Mouse (Mus musculus) frontal cortex, adult (tissue): ENCODE results near the gene Hexa.

Experiments used
- ATAC-seq: cut with Nextera tagmentation; 2 replicates; pipeline ENCODE4 v1.9.2; 2017; ENCODE audit warnings: mild to moderate bottlenecking, moderate library complexity, mixed read lengths; ENCODE audit not compliant: low TSS enrichment

Gene Hexa

DNA sequence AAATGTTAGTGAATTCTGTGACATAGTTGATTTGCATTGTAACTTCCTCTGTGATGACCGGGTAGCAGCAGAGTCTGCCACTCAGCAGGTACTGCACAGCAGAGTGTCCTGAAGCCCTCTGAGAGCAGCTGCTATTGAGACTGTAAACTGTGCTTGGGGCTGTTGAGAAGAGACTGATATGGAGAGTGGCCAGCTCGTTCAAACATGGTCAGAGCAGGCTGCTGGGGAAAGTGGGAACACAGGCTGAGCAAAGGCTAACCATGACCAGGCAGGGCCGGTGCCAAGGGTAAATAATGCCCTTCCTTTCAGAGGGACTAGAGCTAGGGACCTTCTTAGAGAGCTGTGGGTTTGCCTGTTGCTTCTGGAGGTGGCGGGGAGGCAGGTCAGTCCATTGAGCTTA lies 14.4 kb downstream of the Hexa start:
- ATAC-seq, result no peak

DNA sequence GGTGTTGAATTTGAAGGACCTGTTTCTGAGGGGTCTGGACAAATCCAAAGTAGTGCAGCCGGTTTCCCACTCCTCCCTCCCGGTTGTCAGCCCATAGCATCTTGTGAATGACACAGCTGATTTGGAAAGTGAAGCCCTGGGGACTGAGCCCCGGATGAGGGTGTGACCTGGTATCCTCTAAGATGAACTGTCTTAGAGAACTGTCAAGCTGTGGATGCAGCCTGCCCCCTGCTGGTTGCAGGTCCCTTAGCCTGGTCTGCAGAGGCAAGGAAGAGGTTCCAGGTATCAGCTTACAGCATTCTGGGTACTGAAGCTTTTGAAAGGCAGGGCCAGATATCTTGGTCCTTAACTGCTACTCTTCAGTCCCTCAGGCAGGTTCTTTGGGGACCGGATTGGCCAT lies 26.3 kb downstream of the Hexa start:
- peak; percentile 69 for ATAC-seq

DNA sequence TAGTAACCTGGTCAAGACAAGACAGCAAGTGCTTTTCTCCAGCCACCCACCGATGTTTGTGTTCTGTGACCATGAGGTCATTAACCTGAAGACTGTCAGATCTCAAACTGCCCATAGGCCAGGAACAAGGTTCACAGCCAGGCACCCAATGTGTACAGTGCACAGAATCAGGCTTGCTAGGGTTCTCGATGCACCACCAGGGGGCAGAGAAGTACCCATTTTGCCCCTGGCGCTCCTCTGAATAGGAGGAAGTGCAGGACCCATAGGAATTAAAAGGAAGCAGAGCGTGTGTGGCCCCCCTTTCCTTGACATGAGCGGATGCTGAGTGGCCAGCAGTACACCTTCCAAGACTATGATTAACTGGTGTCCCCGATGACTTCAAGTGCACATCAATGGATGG lies 27.8 kb downstream of the Hexa start:
- ATAC-seq, result peak; percentile 86

DNA sequence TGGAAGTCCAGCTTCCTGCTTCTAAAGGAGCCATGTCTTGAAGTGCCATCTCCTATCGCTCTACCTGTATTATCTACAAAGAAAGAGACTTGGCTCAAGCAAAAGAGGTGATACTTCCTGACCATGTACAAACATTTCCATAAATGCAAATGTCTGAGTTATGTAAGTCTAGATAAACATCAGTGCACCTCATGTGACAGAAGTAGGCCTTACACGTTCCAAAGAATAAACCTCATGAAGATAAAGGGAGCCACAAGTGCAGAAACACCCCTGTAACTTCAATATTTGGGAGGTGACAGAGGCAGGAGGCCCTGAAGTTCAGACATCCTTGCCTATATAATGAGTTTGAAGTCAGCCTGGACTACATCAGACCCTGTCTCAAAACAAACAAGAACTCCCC lies 32.5 kb downstream of the Hexa start:
- no peak for ATAC-seq

DNA sequence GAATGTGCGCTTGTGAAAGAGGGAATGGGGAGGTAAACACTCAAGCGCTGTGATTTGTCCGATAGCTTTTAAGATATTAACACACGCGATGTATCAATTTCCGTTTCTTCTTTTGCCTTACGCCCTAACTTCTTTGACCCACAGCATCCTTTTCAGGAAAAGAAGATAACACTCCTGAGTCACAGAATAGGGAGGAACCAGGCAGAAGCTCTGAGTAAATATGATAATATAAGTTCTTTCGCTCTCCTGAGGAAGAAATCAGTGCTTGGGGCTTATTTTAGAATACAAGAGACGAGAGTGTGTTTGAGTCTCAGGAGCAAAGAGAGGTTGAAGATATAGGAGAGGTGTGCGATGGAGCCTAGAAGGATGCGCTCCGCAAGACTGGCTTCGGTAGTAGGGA lies 38.1 kb downstream of the Hexa start:
- ATAC-seq, result no peak

DNA sequence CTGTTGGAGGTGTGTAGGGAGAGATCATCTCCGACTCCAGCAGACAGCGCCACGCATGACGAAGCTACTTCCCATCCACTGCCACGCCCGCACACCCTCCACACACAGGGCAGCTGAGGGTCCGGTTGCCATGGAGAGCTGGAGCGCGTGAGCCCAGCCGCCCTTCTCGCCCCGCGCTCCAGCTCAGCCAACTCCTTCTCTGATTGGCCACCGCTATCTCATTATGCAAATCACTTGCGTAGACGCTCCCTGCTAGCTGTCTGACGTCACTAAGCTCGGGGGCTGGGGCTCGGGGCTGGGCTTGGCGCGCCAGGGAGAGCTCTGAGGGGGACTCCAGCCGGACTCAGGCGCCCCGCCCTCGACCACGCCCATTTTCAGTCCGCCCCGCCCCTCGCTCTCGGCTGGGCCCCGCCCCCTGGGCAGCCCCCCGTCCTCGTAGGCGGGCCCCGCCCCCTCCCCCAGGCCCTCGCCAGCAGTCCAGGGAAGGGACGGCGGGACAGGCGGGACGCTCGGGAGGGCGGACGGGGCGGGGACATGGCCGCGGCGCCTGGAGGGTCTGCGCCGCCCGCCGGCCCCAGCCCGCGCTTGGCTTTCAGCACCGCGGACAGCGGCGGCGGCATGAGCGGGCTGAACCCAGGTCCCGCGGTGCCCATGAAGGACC lies 38.6 kb downstream of the Hexa start, which contains the start of gene Celf6:
TSS of gene Celf6 (plus strand) at position 74 of the 661 bp plus-strand sequence.
- peak; percentile 97 for ATAC-seq

DNA sequence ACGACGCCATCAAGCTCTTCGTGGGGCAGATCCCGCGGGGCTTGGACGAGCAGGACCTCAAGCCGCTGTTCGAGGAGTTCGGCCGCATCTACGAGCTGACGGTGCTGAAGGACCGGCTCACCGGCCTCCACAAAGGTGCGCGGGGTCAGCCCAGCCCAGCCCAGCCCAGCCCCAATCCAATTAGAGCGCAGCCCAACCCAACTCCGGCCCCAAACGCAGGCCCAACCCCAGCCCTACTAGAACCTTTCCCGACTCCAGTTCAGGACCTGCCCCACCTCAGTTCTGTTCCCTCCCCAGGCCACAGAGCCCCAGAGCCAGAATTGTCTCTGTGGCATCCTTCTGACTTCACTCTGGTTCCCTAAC lies 39.1 kb downstream of the Hexa start:
- ATAC-seq, result no peak

DNA sequence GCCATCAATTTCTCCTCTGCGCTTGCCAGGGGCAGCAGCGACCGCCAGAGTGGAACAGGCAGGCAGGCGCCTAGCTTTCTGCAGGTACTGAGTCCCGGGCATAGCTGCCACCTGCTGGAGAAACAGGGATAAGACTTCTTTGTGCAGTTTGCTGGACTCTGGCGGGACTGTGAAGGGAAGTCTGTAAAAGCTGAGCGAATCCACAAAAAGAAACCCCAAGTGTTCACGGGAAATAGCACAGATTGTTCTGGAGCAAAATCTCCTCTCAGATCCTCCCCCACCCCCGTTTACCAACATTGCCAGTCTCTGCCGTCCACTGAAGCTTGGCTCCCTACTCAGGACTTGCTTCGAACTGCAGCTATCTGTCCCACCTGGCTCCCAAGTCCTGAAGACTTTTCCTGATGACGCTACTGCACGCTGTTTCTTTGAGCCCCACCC lies 45.5 kb downstream of the Hexa start:
- ATAC-seq, result peak; percentile 72

DNA sequence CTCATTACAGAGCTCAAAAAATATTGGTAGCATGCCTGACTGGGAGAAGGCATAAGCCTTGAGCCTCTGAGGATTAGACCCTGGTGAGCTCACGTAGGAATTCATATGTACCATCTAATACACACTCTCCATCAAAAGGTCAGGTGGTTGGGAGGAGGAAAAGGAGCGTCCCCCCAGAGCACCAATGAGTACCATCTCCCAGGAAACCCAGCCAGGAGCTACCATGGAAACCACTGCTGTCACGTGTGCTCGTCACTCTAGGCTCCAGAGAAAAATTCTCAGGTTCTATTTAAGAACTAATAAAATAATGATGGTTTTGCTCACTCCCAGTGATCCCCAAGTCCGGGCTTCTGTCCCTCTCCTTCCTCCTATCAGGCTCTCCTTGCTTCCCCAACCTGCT lies 48.9 kb downstream of the Hexa start:
- ATAC-seq, result no peak

DNA sequence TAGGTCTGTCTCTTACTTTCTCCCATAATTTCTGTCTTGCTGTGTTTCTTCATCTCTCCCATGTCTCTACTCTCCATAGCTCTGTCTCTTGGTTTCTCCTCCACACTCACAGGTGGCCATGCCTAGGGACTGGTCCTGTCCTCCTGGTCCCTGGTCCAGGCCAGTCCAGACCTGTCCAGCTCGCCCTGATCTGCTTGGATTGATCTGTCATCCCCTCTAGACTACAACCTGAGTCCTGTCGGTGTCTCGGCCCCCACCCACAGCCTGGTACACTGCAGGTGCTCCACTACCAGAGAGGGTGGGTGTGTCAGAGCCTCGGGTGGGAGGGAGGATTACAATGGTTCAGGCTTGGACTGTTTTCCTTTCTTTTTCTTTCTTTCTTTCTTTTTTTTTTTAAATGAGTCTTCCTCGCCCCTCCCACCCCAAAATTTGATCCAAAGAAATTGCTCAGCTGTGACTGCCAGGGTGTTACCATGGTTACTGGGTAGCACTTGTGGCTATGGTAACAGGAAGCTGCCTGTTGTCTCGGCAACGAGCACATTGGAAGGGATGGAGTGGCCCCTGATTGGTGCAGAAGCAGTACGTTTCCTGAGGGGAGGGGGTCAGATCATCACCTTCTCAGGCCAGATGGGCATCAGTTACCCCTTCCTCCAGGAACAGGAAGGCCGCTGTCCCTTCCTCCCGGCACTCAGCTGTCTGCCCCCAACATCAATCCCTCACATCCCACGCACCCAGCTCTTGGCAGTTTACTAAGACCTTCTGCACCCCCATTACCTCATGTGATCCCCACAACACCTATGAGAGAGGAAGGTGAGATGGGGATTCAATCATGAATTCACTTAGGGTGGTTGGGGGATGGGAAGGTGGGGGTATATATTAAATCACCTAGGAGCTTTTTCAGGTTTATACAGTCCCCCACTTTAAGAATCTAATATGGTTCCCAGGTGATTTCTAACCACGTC lies 49.7 kb downstream of the Hexa start:
- peak; percentile 72 for ATAC-seq

DNA sequence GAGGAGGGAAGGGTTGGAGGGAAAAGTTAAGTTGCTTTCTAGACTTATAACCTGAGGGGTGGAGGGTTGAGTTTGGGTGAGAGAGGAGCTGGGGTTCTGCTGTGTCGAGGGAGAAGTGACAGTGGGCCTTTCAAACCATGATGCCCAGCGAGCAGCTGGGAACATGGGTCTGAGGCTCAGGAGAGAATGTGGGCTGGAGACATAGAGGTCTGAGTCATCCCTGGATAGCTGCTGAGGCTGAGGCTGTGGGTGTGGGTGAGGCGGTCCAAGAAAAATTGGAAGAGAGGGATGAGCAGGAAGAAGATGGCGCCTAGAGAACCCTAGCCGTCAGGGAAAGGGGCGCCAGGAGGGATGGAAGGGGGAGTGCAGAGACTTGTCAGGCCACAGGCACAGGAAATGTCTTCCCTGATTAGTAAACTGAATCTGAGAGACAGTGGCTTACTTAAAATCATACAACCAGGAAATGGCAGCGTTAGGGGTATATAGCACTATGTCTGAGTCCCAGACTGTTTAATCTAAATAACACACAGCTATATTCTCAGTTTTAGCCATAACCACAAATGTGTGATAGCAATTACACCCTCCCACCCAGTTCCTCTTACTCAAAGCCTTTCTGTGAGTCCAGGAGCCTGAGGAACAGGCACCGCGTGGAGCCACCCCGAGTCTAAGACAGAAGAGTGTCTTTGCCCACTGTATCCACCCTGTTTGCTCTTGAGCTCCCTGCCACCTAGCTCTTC lies 50.5 kb downstream of the Hexa start:
- ATAC-seq, result peak; percentile 76

DNA sequence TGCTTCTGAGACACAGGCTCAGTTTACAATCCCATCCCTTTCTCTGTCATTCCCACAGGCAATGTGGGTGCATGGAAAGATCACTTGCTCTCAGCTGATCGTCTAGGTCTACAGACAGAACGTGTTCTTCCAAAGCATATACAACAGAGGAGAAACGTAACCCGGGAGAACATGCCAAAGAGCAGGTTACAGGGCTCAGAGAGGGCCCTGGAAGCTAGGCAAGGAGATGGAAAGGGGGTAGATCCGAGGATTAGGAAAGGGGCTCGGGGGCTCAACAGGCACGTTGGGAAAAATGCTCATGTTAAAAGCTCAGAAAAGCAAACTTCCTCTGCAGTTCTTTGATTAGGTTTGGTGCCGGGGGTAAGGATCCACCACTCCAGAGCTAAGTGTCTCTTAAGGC lies 62.3 kb downstream of the Hexa start:
- ATAC-seq, result no peak

DNA sequence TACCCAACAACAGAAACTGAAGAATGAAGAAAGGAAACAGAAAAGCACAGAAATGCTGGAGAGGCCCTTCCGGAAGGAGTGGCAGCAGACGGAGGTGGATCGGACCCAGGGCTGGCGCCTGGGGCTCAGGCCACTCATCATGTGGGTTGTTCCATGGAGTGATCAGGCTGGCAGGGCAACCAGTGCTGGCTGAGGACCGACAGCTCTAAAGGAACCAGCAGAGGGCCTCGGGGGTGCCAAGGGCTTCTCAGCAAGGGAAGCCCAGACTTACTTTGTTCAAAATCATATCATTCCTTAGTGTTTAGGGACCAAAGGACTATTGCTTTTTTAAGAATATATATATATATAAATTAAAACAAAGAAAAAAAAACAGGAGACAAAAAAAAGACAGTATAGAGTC lies 66.6 kb downstream of the Hexa start:
- ATAC-seq, result no peak

DNA sequence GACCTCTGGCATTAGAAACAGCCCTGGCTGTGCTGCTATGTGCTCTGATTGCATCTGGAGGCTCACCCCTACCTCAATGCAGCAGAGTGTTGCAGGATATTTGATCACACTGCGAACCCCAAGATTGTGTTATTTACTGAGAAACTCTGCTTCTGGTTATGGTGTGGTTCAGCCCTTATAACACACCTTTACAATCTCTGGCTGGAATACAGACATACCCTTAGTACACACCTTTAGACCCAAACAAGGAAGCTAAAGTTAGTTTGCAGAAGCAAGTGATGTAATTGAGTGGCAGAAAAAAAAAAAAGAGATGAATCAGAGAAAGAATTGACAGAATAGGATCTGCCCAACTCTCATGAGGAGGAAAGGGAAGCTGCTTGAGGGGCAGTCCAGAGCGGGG lies 71.6 kb downstream of the Hexa start:
- no peak for ATAC-seq
